Mouse (Mus musculus) T-helper 1 cell (primary cell): Measurements from ENCODE around the gene Sorcs3.

Experiments
- in situ Hi-C: fragments of 300-600 bp; cut with MboI, MseI; formaldehyde crosslinking; loops from one replicate; pipeline ENCODE4 v1.15.1; 2025; ENCODE audit warnings: high pct_unique_total_duplicates

Sorcs3 gene

GRCm38 (mm10) chr19:48205929-48206814 lies at the start of gene Sorcs3:
Gene Sorcs3 (plus strand): TSS chr19:48206025.
- in situ Hi-C loops, result no loop called here

DNA sequence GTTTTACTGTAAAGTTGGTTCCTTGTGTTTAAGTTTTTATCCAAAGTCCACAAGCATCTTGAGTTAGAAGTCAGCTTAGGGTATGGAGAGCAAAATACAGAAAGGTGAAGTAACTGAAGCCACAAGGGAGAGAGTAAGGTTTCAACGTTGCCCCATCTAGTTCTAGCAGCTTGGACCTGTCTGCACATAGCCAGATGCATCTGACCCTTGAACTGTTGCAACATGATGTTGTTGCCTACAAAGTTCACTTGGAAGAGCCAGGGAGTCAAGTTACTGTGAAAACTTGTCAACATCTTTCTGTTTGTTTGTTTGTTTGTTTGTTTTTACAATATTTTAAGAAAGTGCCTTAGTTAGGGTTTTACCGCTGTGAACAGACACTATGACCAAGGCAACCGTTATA lies 40.5 kb upstream of the Sorcs3 start:
- in situ Hi-C loops, result no loop called here

- in situ Hi-C loops, result no loop called here
Measured at GRCm38 (mm10) chr19:48167110-48167509, 38.7 kb upstream of the Sorcs3 start.

GRCm38 (mm10) chr19:48168284-48168683 lies 37.5 kb upstream of the Sorcs3 start:
- in situ Hi-C loops, result no loop called here

GRCm38 (mm10) chr19:48174717-48175116 lies 31.1 kb upstream of the Sorcs3 start:
- in situ Hi-C loops, result no loop called here

- in situ Hi-C loops, result no loop called here
Measured at GRCm38 (mm10) chr19:48203928-48204470, 1.8 kb upstream of the Sorcs3 start.

DNA sequence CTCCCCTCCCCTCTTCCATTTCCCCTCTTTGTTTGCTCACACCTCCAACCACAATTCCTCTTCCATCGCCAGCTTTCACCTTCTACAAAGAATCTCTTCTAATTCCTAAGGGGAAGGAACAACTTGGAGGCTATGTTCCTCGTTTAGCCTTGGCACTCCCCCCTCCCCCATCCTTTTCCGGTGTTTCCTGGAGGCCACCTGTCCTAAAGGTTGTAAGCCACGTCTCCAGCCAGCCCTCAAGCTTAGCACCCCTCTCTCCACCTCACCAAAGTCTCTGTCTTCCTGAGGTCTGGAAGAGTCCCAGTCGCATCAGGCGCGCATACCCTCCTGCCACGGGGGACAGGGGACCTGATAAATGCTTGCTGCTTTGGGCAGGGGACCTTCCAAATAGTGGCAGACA lies 1.3 kb upstream of the Sorcs3 start:
- in situ Hi-C loops, result no loop called here

DNA sequence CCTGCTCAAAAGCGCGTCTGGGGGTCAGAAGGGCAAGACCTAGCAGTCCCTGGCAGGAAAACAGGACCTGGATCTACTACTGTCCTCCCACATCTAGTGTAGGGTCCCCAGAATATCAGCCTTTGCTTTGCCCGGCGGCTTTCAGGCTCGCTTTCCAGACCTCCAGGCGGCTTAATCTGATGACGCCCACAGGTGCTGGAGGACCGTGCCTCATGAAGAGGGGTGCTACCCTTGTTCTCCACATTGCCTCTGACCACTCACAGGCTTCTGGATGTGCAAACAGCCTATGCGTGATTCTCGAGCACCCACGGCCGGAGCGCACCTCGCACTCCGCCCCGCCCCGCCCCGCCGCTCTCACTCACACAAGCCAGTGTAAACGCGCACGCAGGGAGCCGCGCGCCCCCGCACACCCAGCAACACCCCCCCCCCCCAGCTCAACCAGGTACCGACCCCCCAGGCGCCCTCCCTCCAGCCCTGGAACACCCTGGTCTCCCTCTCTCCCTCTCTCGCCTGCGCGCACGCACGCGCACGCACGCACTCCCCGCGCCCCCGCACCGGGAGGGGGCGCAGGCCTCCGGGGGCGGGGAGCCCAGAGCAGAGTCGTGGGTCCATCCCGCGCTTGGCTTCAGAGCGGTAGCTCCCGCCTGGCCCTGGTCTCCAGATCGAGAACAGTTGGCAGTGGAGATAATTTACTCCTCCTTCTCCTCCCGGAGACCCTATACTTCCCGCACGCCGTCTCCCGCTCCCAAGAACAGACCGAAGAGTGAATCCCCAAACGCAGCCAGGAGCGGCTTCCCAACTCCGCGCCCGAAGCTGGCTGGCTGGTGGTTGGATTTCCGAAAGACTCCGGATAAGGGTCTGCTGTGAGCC lies 698 bp upstream of the Sorcs3 start:
- in situ Hi-C loops, result no loop called here

DNA sequence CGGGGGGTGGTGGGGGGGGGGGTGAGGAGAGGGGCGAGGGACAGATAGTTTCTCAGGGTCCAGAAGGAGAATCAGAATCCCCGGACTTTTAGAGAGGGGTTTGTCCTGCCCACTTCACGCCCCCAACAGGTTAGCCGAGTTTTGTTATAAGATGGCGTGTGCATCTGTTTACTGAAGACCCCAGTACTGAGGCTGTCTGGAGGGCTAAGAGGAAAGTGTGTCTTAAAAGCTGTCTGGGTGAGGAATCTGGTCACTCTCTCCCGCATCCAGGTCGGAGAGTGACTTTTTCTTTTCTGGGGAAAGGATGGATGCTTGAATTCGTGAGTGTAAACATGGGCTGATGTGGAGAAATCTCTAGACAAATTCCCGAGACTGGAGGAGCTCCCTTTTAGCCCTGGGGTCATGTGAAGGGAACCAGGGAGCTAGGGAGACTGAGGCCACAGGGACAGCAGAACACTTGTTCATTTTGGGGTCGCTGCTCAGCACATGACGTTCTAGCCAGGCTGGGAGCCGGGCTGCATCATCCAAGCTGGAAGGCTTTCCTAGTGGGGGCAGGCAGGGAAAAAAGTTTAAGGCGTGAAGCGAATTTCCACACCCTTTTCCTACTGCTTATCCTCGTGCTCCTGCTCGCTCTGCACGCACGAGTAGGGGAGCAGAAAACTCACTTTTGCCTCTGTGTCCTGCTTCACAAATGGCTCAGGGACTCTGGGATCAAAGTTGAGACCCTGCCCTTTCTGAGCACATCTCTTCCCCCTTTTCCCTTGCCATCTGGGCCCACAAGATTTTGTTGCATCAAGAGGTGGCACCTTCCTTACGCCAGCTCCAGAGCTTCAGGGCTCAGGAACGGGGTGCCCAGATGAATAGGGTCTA lies 1.3 kb downstream of the Sorcs3 start:
- in situ Hi-C loops, result no loop called here

DNA sequence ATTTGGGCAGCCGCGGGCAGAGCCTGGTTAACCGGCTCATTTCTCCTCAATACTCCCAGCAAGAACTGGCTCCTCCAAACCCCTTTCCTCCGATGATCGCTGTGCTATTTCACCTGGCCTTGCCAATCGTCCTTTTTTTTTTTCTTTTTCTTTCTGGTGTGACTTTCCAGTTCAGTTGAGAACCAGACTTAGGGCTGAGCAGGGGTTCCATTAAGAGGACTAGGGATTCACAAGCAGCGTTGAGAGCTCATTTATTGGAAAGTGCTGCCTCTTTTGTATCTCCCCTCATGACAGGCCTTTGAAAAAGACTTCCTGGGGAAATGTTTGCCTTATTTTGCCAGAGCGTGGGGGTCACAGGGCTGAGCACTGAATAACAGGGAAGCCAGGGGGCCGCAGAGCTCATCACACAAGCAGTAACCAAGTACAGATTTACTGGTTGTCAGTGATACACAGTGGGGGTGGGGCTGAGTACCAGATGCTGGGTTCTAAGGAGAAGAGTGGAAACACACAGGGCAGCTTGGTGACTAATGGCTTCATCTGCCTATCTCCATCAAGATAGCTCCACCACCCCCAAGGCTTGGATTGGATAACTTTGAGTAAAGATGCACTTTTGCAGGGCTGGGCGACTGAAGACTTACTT lies 2.0 kb downstream of the Sorcs3 start:
- in situ Hi-C loops, result no loop called here

DNA sequence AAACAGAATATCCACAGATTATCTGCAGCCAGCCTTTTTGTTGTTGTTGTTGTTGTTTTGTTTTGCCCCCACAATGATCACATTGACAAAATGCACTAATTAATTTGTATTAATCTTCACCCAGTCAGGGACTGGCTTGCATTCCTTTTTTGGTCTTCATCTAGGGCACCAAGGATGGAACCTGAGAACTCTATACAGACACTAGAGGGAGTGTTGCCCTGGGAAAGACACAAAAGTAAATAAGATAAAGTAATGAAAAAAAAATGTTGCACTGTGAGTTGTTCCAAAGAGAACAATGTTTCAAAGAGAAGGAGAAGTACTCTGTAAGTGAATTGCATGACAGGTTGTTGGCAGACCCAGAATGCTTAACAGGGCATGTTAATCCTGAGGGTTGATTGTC lies 9.6 kb downstream of the Sorcs3 start:
- in situ Hi-C loops, result no loop called here

GRCm38 (mm10) chr19:48237786-48238372 lies 32.1 kb downstream of the Sorcs3 start:
- in situ Hi-C loops, result no loop called here

- in situ Hi-C loops, result no loop called here
Measured at GRCm38 (mm10) chr19:48238391-48238790, 32.6 kb downstream of the Sorcs3 start.

GRCm38 (mm10) chr19:48240960-48241359 lies 35.1 kb downstream of the Sorcs3 start:
- in situ Hi-C loops, result no loop called here

DNA sequence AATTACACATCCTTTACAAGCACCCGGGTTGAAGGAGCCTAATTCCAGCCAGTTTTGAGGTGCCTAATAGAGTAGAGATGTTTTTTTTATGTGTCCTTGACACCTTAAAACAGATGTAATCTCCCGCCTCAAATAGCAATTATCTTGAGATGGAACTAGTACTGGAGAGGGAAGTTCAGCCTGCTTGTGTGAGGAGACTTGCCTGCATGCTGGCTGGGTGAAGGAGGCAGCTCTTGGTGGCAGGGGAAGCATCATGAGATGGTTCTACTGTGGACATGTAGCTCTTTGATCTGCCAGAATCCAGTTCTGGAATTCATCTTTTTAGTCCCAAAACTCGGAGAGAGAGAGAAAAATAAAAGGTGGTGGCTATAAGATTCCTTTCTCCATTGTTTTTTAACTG lies 38.2 kb downstream of the Sorcs3 start:
- in situ Hi-C loops, result no loop called here

- in situ Hi-C loops, result no loop called here
Measured at GRCm38 (mm10) chr19:48259223-48259622, 53.4 kb downstream of the Sorcs3 start.

DNA sequence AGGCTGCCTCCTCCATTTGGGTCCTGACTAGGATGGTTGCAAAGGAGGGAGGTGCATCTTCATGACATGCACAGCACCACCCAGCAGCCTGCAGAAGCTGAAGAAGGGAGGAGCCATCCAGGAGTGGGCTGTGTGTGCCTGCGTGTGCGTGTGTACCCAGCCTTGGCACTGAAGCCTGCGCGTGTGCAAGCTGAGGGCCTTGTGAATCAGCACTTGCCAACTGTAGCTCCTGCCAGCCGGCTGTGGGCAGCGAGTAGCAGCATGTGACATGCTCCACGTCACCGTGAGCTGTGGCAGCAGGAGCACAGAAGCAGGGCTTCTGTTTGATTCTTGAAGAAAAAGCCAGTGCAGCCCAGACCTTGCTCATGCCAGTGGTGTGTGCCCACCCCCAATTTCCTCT lies 54.8 kb downstream of the Sorcs3 start:
- in situ Hi-C loops, result no loop called here

- in situ Hi-C loops, result no loop called here
Measured at GRCm38 (mm10) chr19:48263750-48264149, 57.9 kb downstream of the Sorcs3 start.

DNA sequence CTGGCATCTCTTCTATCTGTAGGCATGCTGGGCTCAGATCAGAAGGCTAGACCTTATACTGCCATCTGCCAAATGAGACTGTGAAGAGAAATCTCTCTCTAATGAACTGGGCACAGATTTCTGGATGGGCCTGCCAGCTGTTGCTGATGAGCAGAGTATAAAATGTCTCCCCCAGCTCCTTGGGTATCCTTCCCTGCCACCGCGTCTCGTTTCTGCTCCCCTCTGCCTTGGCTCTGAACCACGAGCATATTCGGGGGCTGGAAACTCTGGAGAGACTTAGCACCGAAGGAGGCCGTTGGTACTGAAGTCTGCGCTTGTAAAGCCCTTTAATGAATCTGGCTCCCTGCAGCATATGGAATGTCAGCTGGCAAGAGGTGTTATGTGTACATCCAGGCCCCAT lies 74.4 kb downstream of the Sorcs3 start:
- in situ Hi-C loops, result no loop called here

- in situ Hi-C loops, result no loop called here
Measured at GRCm38 (mm10) chr19:48282250-48282649, 76.4 kb downstream of the Sorcs3 start.

DNA sequence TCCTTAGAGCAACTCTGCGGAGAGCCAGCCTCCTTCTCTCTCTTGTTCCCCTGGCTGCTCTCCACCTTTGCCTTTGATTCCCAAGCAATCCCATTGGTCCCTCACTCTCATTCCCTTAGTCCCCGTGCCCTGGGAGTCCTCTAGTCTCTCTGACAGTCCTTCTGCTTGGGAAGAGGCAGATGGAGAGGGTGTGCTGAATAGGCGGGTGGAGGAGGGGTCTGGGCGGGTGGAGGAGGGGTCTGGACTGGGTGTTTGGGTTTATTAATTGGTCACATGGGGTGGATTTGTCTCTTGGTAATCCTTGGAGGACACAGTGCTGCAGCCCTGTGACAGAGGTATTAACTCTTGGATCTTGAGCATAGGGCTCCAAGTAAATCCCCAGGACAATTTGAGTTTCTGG lies 77.4 kb downstream of the Sorcs3 start:
- in situ Hi-C loops, result no loop called here
